Mouse (Mus musculus) hindbrain, embryonic 14.5 days (tissue): ENCODE data around the gene Pah. TPM values are rescaled to one million over a fixed set of nuclear protein-coding genes. Genes with fewer than 3 reads are reported as not detected.
A peak's percentile ranks its signal among the peaks of the same experiment; 100 is the strongest.

Experiments
- ATAC-seq: fragments of 200-750 bp; cut with Nextera tagmentation; 2 replicates; pipeline ENCODE4 v1.8.0; 2017; ENCODE audit warnings: moderate number of reproducible peaks, mild to moderate bottlenecking, moderate TSS enrichment, moderate library complexity; ENCODE audit not compliant: low FRiP score
- DNase-seq: peaks from one replicate; pipeline ENCODE4 v3.0.0-alpha.2; 2015; ENCODE audit warnings: low spot score
- H3K27ac ChIP-seq: fragments of 300-500 bp; sonication (generic); 2 replicates; pipeline ENCODE4 v1.5.1; 2014; ENCODE audit warnings: mild to moderate bottlenecking, moderate library complexity
- H3K27me3 ChIP-seq: fragments of 300-500 bp; sonication (generic); 2 replicates; pipeline ENCODE4 v1.6.1; 2014; ENCODE audit warnings: mild to moderate bottlenecking, low read length, mixed read lengths; ENCODE audit not compliant: control insufficient read depth, insufficient read depth
- H3K36me3 ChIP-seq: fragments of 300-500 bp; sonication (generic); replicated peaks from 2 replicates; pipeline ENCODE4 v1.6.1; 2014; ENCODE audit not compliant: control insufficient read depth, insufficient read depth
- H3K4me1 ChIP-seq: fragments of 300-500 bp; sonication (generic); replicated peaks from 2 replicates; pipeline ENCODE4 v1.6.1; 2014; ENCODE audit warnings: antibody characterized with exemption, low read length, mixed read lengths; ENCODE audit not compliant: control insufficient read depth, insufficient read depth
- H3K4me2 ChIP-seq: fragments of 300-500 bp; sonication (generic); replicated peaks from 2 replicates; pipeline ENCODE4 v1.6.1; 2014; ENCODE audit warnings: mild to moderate bottlenecking, moderate library complexity
- H3K4me3 ChIP-seq: fragments of 300-500 bp; sonication (generic); replicated peaks from 2 replicates; pipeline ENCODE4 v1.5.1; 2014; ENCODE audit warnings: mild to moderate bottlenecking, low read length
- H3K9ac ChIP-seq: fragments of 300-500 bp; sonication (generic); 2 replicates; pipeline ENCODE4 v1.6.1; 2014
- H3K9me3 ChIP-seq: fragments of 300-500 bp; sonication (generic); 2 replicates; pipeline ENCODE4 v1.6.1; 2016; ENCODE audit warnings: low read length; ENCODE audit not compliant: control insufficient read depth
- WGBS: fragments of 180-500 bp; shearing (Covaris S2); extraction: QIAGEN DNeasy Blood & Tissue Kit; methylation state at CpG from one replicate; pipeline ENCODE4 v1.1.7; 2014; 5-methylcytosine and 5-hydroxymethylcytosine counted together
- polyA plus RNA-seq: library from polyadenylated mRNA; unstranded; fragments of >200 nt; fragmentation: Nextera tagmentation; extraction: Ambion mirVana; gene quantifications from 2 replicates; pipeline ENCODE4 v1.2.1, GENCODE M21; 2014

The Pah gene
- polyA plus RNA-seq, 1 experiment from 2014 or later, result 0.12 TPM

- Histone ChIP-seq H3K4me2 (peak overlapping the region; percentile 94), H3K4me1 (peaks cover 43% of the 10 kb centered on the region), H3K9ac (peak overlapping the region; percentile 31; the same call in 1 of the 2 replicates), H3K4me3 (no peak overlapping the region), H3K36me3 (no peaks in the 10 kb centered on the region), H3K27ac (peak overlapping the region; percentile 58), H3K27me3 (peaks cover 8% of the 10 kb centered on the region; the same call in 1 of the 2 replicates), H3K9me3 (no peaks in the 10 kb centered on the region)
- no peak for ATAC-seq
- 8% methylated on average over 2 of the region's 2 CpGs for WGBS
- no peak for DNase-seq
These were observed 31.3 kb upstream of the Pah start for GRCm38 (mm10) chr10:87490328-87490727.

- ATAC-seq, result no peak
- Histone ChIP-seq H3K27me3 (peaks cover 12% of the 10 kb centered on the region; the same call in 1 of the 2 replicates), H3K9ac (peak overlapping the region; percentile 82), H3K27ac (peak overlapping the region; percentile 90), H3K4me3 (peak overlapping the region; percentile 68), H3K9me3 (no peaks in the 10 kb centered on the region), H3K36me3 (no peaks in the 10 kb centered on the region), H3K4me1 (peaks cover 39% of the 10 kb centered on the region), H3K4me2 (peak overlapping the region; percentile 94)
- 4% methylated on average over 11 of the region's 11 CpGs for WGBS
- DNase-seq, result peak; percentile 62
These were observed 30.0 kb upstream of the Pah start for GRCm38 (mm10) chr10:87491485-87492040.

GRCm38 (mm10) chr10:87492332-87492660 lies 29.3 kb upstream of the Pah start:
- H3K4me2 ChIP-seq, result peak overlapping the region; percentile 94
- peak overlapping the region; percentile 90 for H3K27ac ChIP-seq
- no peak for ATAC-seq
- peak overlapping the region; percentile 68 for H3K4me3 ChIP-seq
- peak overlapping the region; percentile 82 for H3K9ac ChIP-seq
- DNase-seq, result no peak
- H3K27me3 ChIP-seq, result peaks cover 11% of the 10 kb centered on the region
- H3K4me1 ChIP-seq, result peaks cover 39% of the 10 kb centered on the region
- WGBS, result under 1% methylated on average over 26 of the region's 26 CpGs
- H3K9me3 ChIP-seq, result no peaks in the 10 kb centered on the region
- H3K36me3 ChIP-seq, result no peaks in the 10 kb centered on the region

GRCm38 (mm10) chr10:87492661-87493551 lies 28.7 kb upstream of the Pah start:
- peak overlapping the region; percentile 94 for H3K4me2 ChIP-seq
- ATAC-seq (peak; percentile 38), DNase-seq (peak; percentile 67)
- H3K9me3 ChIP-seq, result peaks cover 1% of the 10 kb centered on the region; the same call in 1 of the 2 replicates
- peak overlapping the region; percentile 82 for H3K9ac ChIP-seq
- peaks cover 35% of the 10 kb centered on the region for H3K4me1 ChIP-seq
- H3K27ac ChIP-seq, result peak overlapping the region; percentile 90
- under 1% methylated on average over 72 of the region's 90 CpGs for WGBS
- peak overlapping the region; percentile 68 for H3K4me3 ChIP-seq
- H3K36me3 ChIP-seq, result no peaks in the 10 kb centered on the region
- H3K27me3 ChIP-seq, result peaks cover 10% of the 10 kb centered on the region

DNA sequence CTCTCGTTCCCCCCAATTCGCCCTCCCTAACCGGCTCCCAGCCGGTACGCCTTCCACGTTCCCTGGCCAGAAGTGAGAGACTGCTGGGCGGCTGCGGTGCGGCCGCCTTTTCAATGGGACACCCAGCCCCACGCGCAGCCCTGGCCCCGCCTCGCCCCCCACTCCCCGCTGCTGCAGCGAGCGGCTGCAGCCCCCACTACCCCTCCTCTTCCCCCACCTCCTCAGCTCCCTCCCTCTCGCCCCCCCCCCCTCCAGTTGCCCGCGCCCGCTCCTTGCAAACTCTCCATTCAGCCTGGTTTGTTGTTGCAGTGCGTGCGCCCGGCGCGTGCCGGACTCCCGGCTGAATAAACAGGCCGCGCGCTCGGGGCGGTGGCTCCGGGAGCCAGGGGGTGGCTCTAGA lies 28.0 kb upstream of the Pah start, which contains the start of gene Ascl1:
TSS of gene Ascl1 (minus strand) at position 85 of the 400 bp plus-strand sequence.
- WGBS, result under 1% methylated on average over 32 of the region's 34 CpGs
- H3K4me1 ChIP-seq, result peaks cover 28% of the 10 kb centered on the region

DNA sequence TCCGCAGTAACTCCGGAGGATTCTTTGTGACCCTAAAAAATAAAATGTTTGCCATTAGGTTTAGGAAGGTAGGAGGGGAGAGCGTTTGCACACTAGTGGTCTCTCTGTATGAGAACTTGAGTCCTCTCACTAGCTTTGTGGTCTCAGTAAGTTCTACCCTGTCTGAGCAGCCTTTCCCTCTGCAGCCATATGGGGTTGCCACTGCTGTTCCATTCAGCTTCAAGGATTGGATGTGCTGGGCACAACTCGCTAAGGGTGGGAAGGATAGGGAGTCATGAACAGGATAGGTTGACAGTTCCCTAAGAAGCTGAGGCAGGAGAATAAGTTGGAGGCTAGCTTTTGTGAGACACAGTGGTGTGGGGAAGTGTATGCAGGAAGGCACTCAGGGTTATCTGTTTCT lies 27.4 kb upstream of the Pah start:
- Histone ChIP-seq H3K4me1 (peaks cover 23% of the 10 kb centered on the region), H3K9me3 (peaks cover 5% of the 10 kb centered on the region; the same call in 1 of the 2 replicates), H3K36me3 (no peaks in the 10 kb centered on the region), H3K4me2 (peak overlapping the region; percentile 94), H3K27me3 (peaks cover 13% of the 10 kb centered on the region), H3K9ac (no peak overlapping the region), H3K4me3 (peak overlapping the region; percentile 68), H3K27ac (no peak overlapping the region)
- ATAC-seq (no peak), DNase-seq (no peak)
- 2% methylated on average over 4 of the region's 4 CpGs for WGBS

More for the DNA sequence above, 28.0 kb upstream of the Pah start, which contains the start of gene Ascl1:
- Histone ChIP-seq H3K9me3 (peaks cover 5% of the 10 kb centered on the region; the same call in 1 of the 2 replicates), H3K27ac (peak within 1 kb of the TSS; percentile 90), H3K9ac (peak within 1 kb of the TSS; percentile 82), H3K4me3 (peak within 1 kb of the TSS; percentile 68), H3K27me3 (peaks cover 10% of the 10 kb centered on the region), H3K4me2 (peak within 1 kb of the TSS; percentile 94), H3K36me3 (no peaks in the 10 kb centered on the region)
- DNase-seq, result peak; percentile 48
- ATAC-seq, result peak; percentile 60

DNA sequence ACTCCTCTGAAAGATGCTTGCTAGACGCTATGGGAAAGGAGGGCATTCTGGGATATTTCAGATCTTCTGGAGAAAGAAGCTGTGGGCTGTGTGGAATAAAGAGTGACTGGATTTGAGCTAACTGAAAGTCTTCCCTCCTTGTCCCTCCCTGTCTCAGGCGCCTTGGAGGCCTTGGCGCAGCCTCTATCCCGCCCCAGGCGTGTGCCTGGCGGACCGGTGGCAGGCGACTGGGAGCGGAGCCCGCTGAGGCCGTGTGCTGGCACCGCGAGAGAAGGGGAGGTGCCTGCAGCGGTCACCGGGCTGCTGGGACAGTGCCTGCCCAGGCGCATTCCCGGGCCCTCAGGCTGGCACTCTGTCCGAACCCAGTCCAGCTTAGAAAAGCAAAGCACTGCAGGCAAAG lies 27.0 kb upstream of the Pah start:
- no peak overlapping the region for H3K27ac ChIP-seq
- H3K4me1 ChIP-seq, result peaks cover 19% of the 10 kb centered on the region
- ATAC-seq, result peak; percentile 54

GRCm38 (mm10) chr10:87497056-87497455 lies 24.5 kb upstream of the Pah start:
- Histone ChIP-seq H3K36me3 (no peaks in the 10 kb centered on the region), H3K4me2 (no peak overlapping the region), H3K9me3 (peaks cover 5% of the 10 kb centered on the region; the same call in 1 of the 2 replicates), H3K4me1 (peaks cover 13% of the 10 kb centered on the region), H3K4me3 (no peak overlapping the region), H3K9ac (no peak overlapping the region), H3K27me3 (peaks cover 20% of the 10 kb centered on the region), H3K27ac (no peak overlapping the region)
- 93% methylated on average over 2 of the region's 2 CpGs for whole genome bisulfite sequencing
- ATAC-seq, result no peak
- no peak for DNase-seq

More for the DNA sequence above, 27.0 kb upstream of the Pah start:
- WGBS, result under 1% methylated on average over 18 of the region's 18 CpGs
- Histone ChIP-seq H3K27me3 (peaks cover 13% of the 10 kb centered on the region), H3K4me2 (peak overlapping the region; percentile 94), H3K36me3 (no peaks in the 10 kb centered on the region), H3K4me3 (peak overlapping the region; percentile 68), H3K9me3 (peaks cover 5% of the 10 kb centered on the region; the same call in 1 of the 2 replicates), H3K9ac (peak overlapping the region; percentile 32; the same call in 1 of the 2 replicates)
- peak; percentile 70 for DNase-seq
